Mouse (Mus musculus): ENCODE measurements around the gene Ppp1r15a. TPM values are rescaled to one million over a fixed set of nuclear protein-coding genes. Genes with fewer than 3 reads are reported as not detected.
"Not testable (repeated sequence)": the region's sequence is repeated elsewhere in the genome, so short reads cannot be mapped to it uniquely, and the experiment has no call there.

Ppp1r15a gene
- polyA plus RNA-seq, 2 experiments from 2014 or later: 27.5 to 33.4 TPM

DNA sequence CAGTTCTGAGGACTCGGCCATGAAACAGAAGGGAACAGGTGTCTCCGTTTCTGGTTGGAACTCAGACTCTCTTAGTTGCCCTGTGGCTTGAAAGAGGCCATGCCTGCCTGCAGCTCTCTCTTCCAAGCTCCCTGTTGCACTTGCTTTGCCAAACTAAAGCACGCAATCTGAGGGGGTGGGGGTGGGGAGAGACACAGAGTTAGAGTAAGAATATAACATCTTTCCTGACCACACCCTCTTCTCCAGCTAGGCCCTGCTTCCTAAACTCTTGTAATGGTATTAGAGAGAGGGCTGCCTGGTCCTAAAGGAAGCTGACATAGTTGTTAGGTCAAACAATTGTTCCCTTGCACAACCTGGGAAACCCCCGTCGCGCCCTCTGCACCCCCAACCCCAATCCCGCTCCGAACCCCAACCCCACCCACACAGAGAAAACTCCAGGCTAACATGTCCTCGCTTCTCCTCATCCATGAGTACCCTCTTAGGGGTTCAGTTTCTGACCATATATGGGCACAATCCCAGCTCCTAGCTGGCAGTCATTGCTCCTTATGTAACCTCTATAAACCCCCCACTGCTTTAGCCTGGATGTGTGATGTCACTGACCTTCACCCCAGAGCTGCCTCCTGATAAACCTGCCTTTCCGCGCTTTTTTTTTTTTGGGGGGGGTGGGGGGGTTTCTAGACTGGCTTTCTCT, 24.9 kb upstream of the Ppp1r15a start:
- no peak for ATAC-seq

DNA sequence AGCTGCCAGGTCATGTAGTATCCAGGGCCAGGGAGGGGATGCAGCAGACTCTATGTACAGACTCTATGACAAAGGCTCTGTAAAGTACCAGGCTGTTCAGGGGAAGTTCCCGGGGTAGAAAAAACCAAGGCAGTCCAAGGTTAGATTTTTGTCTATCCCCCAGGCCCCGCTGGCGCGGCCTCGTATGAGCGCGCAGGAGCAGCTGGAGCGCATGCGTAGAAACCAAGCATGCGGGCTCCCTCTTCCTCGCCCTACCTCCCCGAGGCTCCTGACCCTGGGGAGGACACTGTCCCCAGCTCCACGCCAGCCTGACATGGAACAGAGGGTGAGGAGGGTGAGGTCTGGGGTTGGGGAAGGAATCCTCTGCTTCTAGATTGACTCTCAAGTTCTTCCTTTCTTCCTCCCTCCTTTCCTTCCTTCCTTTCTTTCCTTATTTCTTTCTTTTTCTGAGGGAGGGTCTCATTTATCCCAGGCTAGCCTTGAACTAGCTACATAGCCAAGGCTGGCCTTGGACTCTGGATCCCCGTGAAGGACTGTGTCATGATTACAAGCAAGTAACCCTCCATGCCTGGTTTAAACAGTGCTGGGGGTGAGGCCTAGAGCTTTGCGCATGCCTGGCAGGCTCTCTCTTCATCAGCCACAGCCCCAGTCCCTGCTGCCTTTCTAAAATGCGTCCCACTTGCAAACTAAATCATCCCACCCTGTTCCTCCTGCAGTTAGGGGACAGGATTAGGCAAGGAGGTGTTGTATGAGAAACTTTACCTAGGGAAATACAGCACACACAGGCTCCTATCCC, 23.8 kb upstream of the Ppp1r15a start:
- no peak for ATAC-seq

GRCm38 (mm10) chr7:45544525-45544924, 18.5 kb upstream of the Ppp1r15a start:
- ATAC-seq: no peak

GRCm38 (mm10) chr7:45540213-45540612, 14.1 kb upstream of the Ppp1r15a start:
- ATAC-seq: no peak

- no peak for ATAC-seq
Observed at GRCm38 (mm10) chr7:45539095-45539494, 13.0 kb upstream of the Ppp1r15a start.

DNA sequence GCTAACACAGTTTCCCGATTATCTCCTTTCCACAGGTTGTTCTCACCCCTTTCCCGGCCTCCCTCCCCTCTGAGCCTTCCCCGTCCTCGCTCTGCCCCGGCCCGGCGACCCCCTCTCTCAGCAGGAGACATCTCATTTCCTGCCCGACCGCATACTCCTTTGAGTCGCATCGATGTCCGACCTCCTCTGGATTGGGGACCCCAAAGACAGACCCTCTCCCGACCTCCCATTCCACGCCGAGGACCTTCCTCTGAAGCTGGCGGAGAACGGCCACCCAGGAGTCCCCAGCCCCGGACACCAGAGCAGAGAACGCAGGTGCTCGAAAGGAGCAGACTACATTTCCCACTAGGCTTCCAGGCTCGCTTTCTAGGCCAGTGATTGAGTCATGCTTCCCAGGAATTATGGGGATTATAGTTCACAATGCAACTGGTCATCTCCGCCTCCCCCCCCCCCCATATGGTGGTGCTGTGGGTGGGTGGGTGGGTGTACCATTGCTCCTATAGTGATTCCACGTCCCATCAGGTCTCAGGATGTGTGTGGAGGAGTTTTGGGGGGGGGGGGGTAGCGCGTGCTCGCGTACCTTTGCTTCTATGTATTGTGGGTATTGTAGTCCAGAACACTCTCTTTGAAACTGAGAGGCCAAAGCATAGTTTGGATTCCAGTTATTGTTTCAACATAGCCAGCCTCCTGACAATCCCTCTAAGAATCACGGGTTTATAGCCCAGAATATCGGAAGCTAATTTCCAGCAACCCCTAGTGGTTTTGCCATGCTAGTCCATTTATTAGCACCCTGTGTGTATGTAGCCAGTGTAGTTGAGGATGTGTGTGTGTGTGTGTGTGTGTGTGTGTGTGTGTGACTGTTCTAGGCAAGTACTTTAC, 12.3 kb upstream of the Ppp1r15a start:
- ATAC-seq: no peak

- no peak for ATAC-seq
Observed at GRCm38 (mm10) chr7:45537602-45538001, 11.5 kb upstream of the Ppp1r15a start.

DNA sequence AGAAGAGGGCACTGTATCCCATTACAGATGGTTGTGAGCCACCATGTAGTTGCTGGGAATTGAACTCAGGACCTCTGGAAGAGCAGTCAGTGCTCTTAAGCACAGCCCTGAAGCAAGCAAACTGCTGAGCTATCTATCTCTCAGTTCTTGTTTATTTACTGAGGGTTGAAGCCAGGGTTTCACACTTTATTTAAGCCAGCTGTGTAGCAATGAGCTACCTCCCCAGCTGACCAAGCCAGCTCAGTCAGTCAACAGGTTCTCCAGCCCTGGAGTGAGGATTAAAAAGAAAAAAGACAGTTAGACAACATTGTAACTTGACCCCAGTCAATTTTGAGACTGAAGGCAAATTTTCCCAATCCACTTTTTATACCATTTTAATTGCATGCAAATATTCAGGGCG, 9.6 kb upstream of the Ppp1r15a start:
- no peak for ATAC-seq

DNA sequence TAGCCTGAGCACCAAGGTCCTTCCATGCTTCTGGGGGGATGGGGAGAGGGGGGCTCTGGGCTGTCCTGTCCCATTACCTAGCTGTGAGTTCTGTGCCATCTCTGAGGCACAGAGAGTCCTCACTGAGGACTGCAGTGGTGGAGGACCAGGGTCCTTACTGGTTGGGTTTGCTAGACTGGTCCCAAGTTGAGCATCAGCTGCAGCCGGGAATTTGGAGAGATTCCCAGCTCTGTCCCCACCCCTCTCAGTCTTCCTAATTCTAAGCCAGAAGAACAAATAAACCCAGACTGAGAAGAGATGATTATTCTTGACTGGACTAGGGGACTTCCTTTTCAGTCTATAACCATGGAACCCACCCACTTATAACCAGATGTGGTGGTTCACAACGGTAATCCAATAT, 4.6 kb upstream of the Ppp1r15a start:
- ATAC-seq: no peak

DNA sequence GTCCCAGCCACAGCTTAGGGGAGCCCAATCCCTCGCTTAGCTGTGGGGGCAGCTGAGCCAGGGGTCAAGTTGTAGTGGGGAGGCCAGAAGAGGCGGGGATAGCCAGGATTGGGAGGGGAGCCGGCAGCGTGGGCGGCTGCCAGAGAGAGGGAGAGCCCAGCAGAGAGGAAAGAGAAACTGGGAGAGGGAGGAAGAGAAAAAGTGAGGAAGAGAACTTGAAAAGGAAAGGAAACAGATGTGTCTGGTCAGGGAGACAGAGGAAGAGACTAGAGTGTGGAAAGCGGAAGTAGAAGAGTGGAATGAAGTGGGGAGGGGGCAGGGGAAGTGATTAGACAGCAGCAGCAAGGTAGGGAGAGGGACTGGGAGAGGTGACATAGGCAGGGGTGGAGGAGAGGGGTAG, 3.4 kb upstream of the Ppp1r15a start:
- ATAC-seq: no peak

GRCm38 (mm10) chr7:45527169-45527568, 1.1 kb upstream of the Ppp1r15a start:
- not testable (repeated sequence) for ATAC-seq

DNA sequence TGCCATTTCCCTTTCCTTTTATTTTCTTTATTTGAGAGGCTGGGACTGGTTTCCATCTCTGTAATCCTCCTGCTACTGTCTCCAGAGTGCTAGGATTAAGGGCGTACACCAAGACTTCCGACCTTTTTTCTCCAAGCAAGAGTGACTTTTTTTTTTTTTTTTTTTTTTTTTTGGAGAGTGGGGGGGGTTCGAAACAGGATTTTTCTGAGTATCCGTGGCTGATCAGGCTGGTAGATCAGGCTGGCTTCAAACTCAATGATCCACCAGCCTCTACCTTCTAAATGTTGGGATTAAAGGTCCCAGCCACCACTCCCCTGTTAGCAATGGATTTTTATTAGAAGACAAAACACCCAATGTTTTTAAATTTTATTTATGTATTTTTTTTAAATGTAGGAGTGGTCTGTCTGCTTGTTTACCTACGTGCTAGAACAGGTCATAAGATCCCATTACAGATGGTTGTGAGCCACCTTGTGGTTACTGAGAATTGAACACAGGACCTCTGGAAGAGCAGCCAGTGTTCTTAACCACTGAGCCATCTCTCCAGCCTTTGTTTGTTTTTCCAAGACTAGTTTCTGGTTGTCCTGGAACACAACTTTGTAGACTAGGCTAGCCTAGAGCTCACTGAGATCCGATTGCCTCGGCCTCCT, 529 bp upstream of the Ppp1r15a start:
- peak; percentile 13 for ATAC-seq

DNA sequence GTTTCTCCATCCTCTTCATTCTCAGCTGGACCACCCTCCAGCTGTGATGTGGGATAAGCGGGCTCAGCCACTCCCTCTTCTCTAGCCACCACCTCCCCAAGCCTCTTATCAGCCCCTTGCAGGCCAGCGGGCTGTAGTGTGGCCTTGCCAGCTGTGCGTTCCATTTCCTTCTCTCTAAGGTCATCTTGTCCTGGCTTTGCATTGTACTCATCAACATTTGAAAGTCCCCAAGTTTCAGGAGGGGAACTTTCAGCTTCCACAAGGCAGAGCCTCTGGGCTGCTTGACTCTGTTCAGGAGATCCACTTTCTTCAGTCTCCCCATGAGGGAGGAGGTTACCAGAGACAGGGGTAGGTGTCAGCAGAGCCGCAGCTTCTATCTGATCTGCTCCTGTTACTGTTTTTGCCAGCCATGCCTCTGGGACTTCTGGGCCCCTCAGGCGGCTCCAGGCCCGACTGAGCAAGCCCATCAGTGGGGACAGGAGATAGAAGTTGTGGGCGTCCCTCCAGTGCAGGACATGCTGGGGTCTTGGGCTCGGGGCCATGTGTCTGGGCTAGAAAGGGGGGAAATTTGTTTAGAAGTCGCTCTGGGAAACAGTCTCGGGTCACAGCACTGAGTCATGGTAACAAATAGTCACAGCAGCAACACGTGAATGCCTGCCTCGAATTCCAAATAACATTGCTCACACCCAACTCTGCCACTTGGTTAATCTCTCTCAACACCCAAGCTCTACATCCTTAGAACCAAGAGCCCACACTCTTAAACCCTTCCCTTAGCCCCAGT, 1.0 kb downstream of the Ppp1r15a start:
- no peak for ATAC-seq

DNA sequence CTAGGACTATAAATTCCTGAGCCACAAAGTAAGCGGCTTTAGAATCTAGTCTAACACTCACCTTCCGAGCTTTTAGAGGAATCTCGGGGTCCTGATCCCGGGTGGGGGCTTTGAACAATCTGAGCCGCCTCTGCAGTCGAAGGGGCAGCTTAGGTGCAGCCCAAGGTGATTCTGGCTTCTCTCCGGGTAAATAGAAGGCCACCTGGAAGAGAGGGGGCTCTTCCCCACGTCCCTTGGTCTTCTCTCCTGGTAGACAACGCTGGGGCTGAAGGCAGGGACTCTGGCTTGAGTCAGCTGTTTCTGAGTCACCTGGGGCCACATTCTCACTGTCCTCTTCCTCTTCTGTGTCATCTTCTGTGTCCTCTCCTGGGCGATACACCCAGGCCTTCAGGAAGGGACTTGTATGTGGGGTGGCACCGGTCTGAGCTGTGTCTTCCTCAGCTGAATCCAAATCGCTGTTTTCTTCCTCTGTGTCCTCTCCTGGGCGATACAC, 2.3 kb downstream of the Ppp1r15a start:
- ATAC-seq: no peak

DNA sequence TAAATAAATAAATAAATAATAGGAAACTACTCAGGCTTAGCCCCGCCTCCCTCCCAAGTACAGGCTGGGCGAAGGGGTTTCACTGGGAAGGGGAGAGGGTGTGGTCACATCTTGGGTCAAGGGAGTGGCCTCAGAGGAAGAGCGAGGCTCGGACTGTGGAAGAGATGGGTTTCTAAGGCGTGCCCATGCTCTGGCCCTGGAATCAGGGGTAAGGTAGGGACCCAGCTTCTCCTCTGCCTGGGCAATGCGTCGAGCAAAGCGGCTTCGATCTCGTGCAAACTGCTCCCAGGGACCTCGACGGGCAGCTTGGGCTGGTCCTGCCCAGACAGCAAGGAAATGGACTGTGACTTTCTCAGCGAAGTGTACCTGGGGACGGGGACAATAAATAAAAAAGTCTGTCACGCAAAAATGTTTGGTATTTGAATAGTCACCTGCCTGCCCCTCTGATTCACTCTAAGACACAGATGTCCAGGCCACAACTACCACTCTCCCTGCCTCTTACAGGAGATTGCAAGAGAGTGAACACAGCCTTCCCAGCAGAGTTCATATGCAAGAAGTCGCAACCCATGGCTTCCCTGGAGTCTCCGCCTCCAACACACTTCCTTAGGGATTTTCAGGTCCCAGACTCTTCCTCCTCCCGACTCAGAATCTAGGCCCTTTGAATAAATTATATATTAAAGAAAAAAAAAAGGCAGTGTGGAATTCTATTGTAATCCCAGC, 3.0 kb downstream of the Ppp1r15a start:
- ATAC-seq: no peak

DNA sequence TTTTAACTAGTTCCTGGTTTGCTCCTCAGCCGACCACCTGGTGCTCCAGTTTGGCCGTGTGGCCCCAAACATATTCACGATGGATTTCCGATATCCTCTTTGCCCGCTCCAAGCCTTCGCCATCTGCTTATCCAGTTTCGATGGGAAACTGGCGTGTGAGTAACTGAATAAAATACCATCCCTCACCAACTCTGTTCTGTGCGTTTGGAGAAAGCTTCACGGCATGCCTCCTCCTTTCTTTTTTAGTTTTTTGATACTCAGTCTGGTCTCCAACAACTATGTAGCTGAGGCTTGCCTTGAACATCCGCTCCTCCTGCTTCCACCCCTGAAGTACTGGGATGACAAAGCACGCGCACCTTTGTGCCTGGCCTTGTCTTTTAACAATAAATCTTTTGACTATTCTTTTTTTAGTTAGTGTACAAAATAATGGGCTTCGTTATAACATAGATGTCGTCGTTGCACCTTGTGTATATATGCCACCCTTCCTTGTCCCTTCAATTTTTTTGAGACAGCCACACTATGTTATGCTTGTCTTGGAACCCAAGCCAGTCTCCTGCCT, 3.8 kb downstream of the Ppp1r15a start:
- ATAC-seq: no peak

GRCm38 (mm10) chr7:45521728-45522184, 4.3 kb downstream of the Ppp1r15a start:
- peak; percentile 63 for ATAC-seq

- ATAC-seq: no peak
Observed at GRCm38 (mm10) chr7:45520605-45521004, 5.5 kb downstream of the Ppp1r15a start.

- no peak for ATAC-seq
Observed at GRCm38 (mm10) chr7:45519345-45520120, 6.5 kb downstream of the Ppp1r15a start.

GRCm38 (mm10) chr7:45518618-45519017, 7.5 kb downstream of the Ppp1r15a start:
- ATAC-seq: no peak
